Mouse (Mus musculus): ENCODE measurements around the gene Ecm1. TPM values are rescaled to one million over a fixed set of nuclear protein-coding genes. Genes with fewer than 3 reads are reported as not detected.

The Ecm1 gene
- polyA plus RNA-seq, 1 experiment from 2014 or later, result 76.8 TPM

DNA sequence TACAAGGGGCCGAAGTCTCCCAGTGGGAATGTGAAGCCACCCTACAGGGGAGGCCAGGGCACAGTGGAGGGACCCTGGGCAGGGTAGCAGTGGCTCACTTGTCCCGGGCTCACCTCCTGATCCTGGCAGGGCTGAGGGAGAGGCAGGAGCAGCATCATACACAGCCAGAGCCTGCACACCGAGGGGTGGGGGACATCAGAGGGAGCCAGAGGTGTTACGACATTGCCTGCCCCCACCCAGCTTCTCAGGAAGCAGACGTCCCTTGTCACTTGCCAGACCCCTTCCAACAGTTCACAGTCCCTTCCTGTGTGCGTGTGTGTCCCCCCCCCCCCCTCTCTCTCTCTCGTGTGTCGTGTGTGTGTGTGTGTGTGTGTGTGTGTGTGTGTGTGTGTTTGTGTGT is 54.5 kb downstream of the Ecm1 start:
- H3K9me3 ChIP-seq, result no peaks in the 10 kb centered on the region
- DNase-seq (ENCODE audit: low spot score), result no peak
- H3K36me3 ChIP-seq, result no peaks in the 10 kb centered on the region
- H3K4me3 ChIP-seq, result no peak overlapping the region
- 34% methylated on average over 5 of the region's 8 CpGs for WGBS
- no peaks in the 10 kb centered on the region for H3K27me3 ChIP-seq (ENCODE audit: insufficient read depth, poor library complexity, severe bottlenecking)
- peak overlapping the region; percentile 67; the same call in 1 of the 2 replicates for H3K27ac ChIP-seq
- peaks cover 91% of the 10 kb centered on the region for H3K4me1 ChIP-seq

Small RNAs within 50 kb of the gene (microRNA-seq; reads per million reads assigned to microRNA genes)
- 1.3 reads per million for gene Mir7014

Other genes starting within 250 kb of the Ecm1 start
- gene Ctsk, start 240.3 kb downstream of the Ecm1 start, polyA plus RNA-seq (2016; fragmentation: Nextera tagmentation; extraction: Ambion mirVana), result 4.2 and 10.2 TPM in 2 replicates
- gene Ctss, start 212.8 kb downstream of the Ecm1 start, polyA plus RNA-seq (2016; fragmentation: Nextera tagmentation; extraction: Ambion mirVana), result 0.96 and 1.9 TPM in 2 replicates
- 0.19 TPM in 1 of 2 replicates, not detected in the other for gene Hormad1, start 179.9 kb downstream of the Ecm1 start, polyA plus RNA-seq (2016; fragmentation: Nextera tagmentation; extraction: Ambion mirVana)
- gene Golph3l, start 150.6 kb downstream of the Ecm1 start, polyA plus RNA-seq (2016; fragmentation: Nextera tagmentation; extraction: Ambion mirVana), result 23.4 and 25.4 TPM in 2 replicates
- 59.3 and 67.2 TPM in 2 replicates for gene Ensa, start 114.6 kb downstream of the Ecm1 start, polyA plus RNA-seq (2016; fragmentation: Nextera tagmentation; extraction: Ambion mirVana)
- 37.7 and 50.2 TPM in 2 replicates for gene Mcl1, start 80.8 kb downstream of the Ecm1 start, polyA plus RNA-seq (2016; fragmentation: Nextera tagmentation; extraction: Ambion mirVana)
- 4.2 and 5.7 TPM in 2 replicates for gene Adamtsl4, start 51.7 kb downstream of the Ecm1 start, polyA plus RNA-seq (2016; fragmentation: Nextera tagmentation; extraction: Ambion mirVana)
- 61.9 and 62.6 TPM in 2 replicates for gene Tars2, start 20.6 kb upstream of the Ecm1 start, polyA plus RNA-seq (2016; fragmentation: Nextera tagmentation; extraction: Ambion mirVana)
- gene Rprd2, start 79.3 kb upstream of the Ecm1 start, polyA plus RNA-seq (2016; fragmentation: Nextera tagmentation; extraction: Ambion mirVana), result 22.7 and 23.5 TPM in 2 replicates
- 40.4 and 55.1 TPM in 2 replicates for gene Prpf3, start 116.3 kb upstream of the Ecm1 start, polyA plus RNA-seq (2016; fragmentation: Nextera tagmentation; extraction: Ambion mirVana)
- gene Mrps21, start 131.9 kb upstream of the Ecm1 start, polyA plus RNA-seq (2016; fragmentation: Nextera tagmentation; extraction: Ambion mirVana), result 380 and 402 TPM in 2 replicates
- gene Ciart, start 142.7 kb upstream of the Ecm1 start, polyA plus RNA-seq (2016; fragmentation: Nextera tagmentation; extraction: Ambion mirVana), result 6.0 and 10.7 TPM in 2 replicates
- 18.5 and 26.4 TPM in 2 replicates for gene BC028528, start 152.4 kb upstream of the Ecm1 start, polyA plus RNA-seq (2016; fragmentation: Nextera tagmentation; extraction: Ambion mirVana)
- 30.4 and 39.4 TPM in 2 replicates for gene Aph1a, start 154.4 kb upstream of the Ecm1 start, polyA plus RNA-seq (2016; fragmentation: Nextera tagmentation; extraction: Ambion mirVana)
- 47.2 and 68.0 TPM in 2 replicates for gene Car14, start 165.1 kb upstream of the Ecm1 start, polyA plus RNA-seq (2016; fragmentation: Nextera tagmentation; extraction: Ambion mirVana)
- gene Anp32e, start 189.7 kb upstream of the Ecm1 start, polyA plus RNA-seq (2016; fragmentation: Nextera tagmentation; extraction: Ambion mirVana), result 209 and 212 TPM in 2 replicates